Mouse (Mus musculus): ENCODE data around the gene Foxn3. TPM values are rescaled to one million over a fixed set of nuclear protein-coding genes. Genes with fewer than 3 reads are reported as not detected.

Foxn3 gene
- polyA plus RNA-seq, 1 experiment from 2014 or later = 95.8 TPM

GRCm38 (mm10) chr12:99363024-99363423, 200.4 kb downstream of the Foxn3 start:
- Histone ChIP-seq H3K4me1 (ENCODE audit: control insufficient read depth, insufficient read depth, low read length) (no peaks in the 10 kb centered on the region), H3K27ac (ENCODE audit: low read depth, low read length) (no peak overlapping the region), H3K9ac (replicated peaks; ENCODE audit: low read depth, low read length) (no peak overlapping the region), H3K36me3 (ENCODE audit: control insufficient read depth, insufficient read depth, low read length) (no peaks in the 10 kb centered on the region), H3K4me3 (ENCODE audit: low read depth, low read length) (no peak overlapping the region), H3K27me3 (ENCODE audit: control insufficient read depth, insufficient read depth, low read length) (no peaks in the 10 kb centered on the region), H3K4me2 (ENCODE audit: low read depth, low read length) (no peak overlapping the region), H3K9me3 (ENCODE audit: control insufficient read depth, low read length) (no peaks in the 10 kb centered on the region)
- 95% methylated on average over 6 of the region's 6 CpGs for WGBS
- ATAC-seq (ENCODE audit: low read depth) = no peak

- H3K27me3 ChIP-seq (ENCODE audit: control insufficient read depth, insufficient read depth, low read length) = no peaks in the 10 kb centered on the region
- H3K9ac ChIP-seq (replicated peaks; ENCODE audit: low read depth, low read length) = no peak overlapping the region
- no peaks in the 10 kb centered on the region for H3K4me1 ChIP-seq (ENCODE audit: control insufficient read depth, insufficient read depth, low read length)
- no peak for ATAC-seq (ENCODE audit: low read depth)
- no peak overlapping the region for H3K4me2 ChIP-seq (ENCODE audit: low read depth, low read length)
- no peaks in the 10 kb centered on the region for H3K9me3 ChIP-seq (ENCODE audit: control insufficient read depth, low read length)
- H3K4me3 ChIP-seq (ENCODE audit: low read depth, low read length) = no peak overlapping the region
- 70% methylated on average over 5 of the region's 5 CpGs for WGBS
- no peak overlapping the region for H3K27ac ChIP-seq (ENCODE audit: low read depth, low read length)
- no peaks in the 10 kb centered on the region for H3K36me3 ChIP-seq (ENCODE audit: control insufficient read depth, insufficient read depth, low read length)
Observed at GRCm38 (mm10) chr12:99361752-99362132, 201.6 kb downstream of the Foxn3 start.

- 56% methylated on average over 8 of the region's 8 CpGs for WGBS
- no peak for ATAC-seq (ENCODE audit: low read depth)
- Histone ChIP-seq H3K4me2 (ENCODE audit: low read depth, low read length) (no peak overlapping the region), H3K4me1 (ENCODE audit: control insufficient read depth, insufficient read depth, low read length) (no peaks in the 10 kb centered on the region), H3K4me3 (ENCODE audit: low read depth, low read length) (no peak overlapping the region), H3K9me3 (ENCODE audit: control insufficient read depth, low read length) (no peaks in the 10 kb centered on the region), H3K27ac (ENCODE audit: low read depth, low read length) (no peak overlapping the region), H3K27me3 (ENCODE audit: control insufficient read depth, insufficient read depth, low read length) (no peaks in the 10 kb centered on the region), H3K36me3 (ENCODE audit: control insufficient read depth, insufficient read depth, low read length) (no peaks in the 10 kb centered on the region), H3K9ac (replicated peaks; ENCODE audit: low read depth, low read length) (no peak overlapping the region)
Observed at GRCm38 (mm10) chr12:99360958-99361751, 202.2 kb downstream of the Foxn3 start.

- no peaks in the 10 kb centered on the region for H3K27me3 ChIP-seq (ENCODE audit: control insufficient read depth, insufficient read depth, low read length)
- no peaks in the 10 kb centered on the region for H3K36me3 ChIP-seq (ENCODE audit: control insufficient read depth, insufficient read depth, low read length)
- no peak overlapping the region for H3K4me2 ChIP-seq (ENCODE audit: low read depth, low read length)
- no peaks in the 10 kb centered on the region for H3K4me1 ChIP-seq (ENCODE audit: control insufficient read depth, insufficient read depth, low read length)
- H3K4me3 ChIP-seq (ENCODE audit: low read depth, low read length) = no peak overlapping the region
- H3K27ac ChIP-seq (ENCODE audit: low read depth, low read length) = no peak overlapping the region
- 75% methylated on average over 5 of the region's 5 CpGs for WGBS
- no peak for ATAC-seq (ENCODE audit: low read depth)
- H3K9me3 ChIP-seq (ENCODE audit: control insufficient read depth, low read length) = no peaks in the 10 kb centered on the region
- H3K9ac ChIP-seq (replicated peaks; ENCODE audit: low read depth, low read length) = no peak overlapping the region
Observed at GRCm38 (mm10) chr12:99358698-99359097, 204.7 kb downstream of the Foxn3 start.

GRCm38 (mm10) chr12:99356660-99357059, 206.7 kb downstream of the Foxn3 start:
- no peak for ATAC-seq (ENCODE audit: low read depth)
- H3K4me2 ChIP-seq (ENCODE audit: low read depth, low read length) = no peak overlapping the region
- H3K4me3 ChIP-seq (ENCODE audit: low read depth, low read length) = no peak overlapping the region
- H3K4me1 ChIP-seq (ENCODE audit: control insufficient read depth, insufficient read depth, low read length) = peaks cover 8% of the 10 kb centered on the region; the same call in 1 of the 2 replicates
- no peaks in the 10 kb centered on the region for H3K27me3 ChIP-seq (ENCODE audit: control insufficient read depth, insufficient read depth, low read length)
- H3K27ac ChIP-seq (ENCODE audit: low read depth, low read length) = no peak overlapping the region
- H3K9me3 ChIP-seq (ENCODE audit: control insufficient read depth, low read length) = no peaks in the 10 kb centered on the region
- 90% methylated on average over 8 of the region's 8 CpGs for WGBS
- no peak overlapping the region for H3K9ac ChIP-seq (replicated peaks; ENCODE audit: low read depth, low read length)
- no peaks in the 10 kb centered on the region for H3K36me3 ChIP-seq (ENCODE audit: control insufficient read depth, insufficient read depth, low read length)

GRCm38 (mm10) chr12:99353692-99354091, 209.7 kb downstream of the Foxn3 start:
- no peaks in the 10 kb centered on the region for H3K36me3 ChIP-seq (ENCODE audit: control insufficient read depth, insufficient read depth, low read length)
- ATAC-seq (ENCODE audit: low read depth) = no peak
- no peak overlapping the region for H3K4me3 ChIP-seq (ENCODE audit: low read depth, low read length)
- H3K4me1 ChIP-seq (ENCODE audit: control insufficient read depth, insufficient read depth, low read length) = peaks cover 20% of the 10 kb centered on the region
- no peak overlapping the region for H3K27ac ChIP-seq (ENCODE audit: low read depth, low read length)
- 90% methylated on average over 11 of the region's 11 CpGs for WGBS
- H3K9me3 ChIP-seq (ENCODE audit: control insufficient read depth, low read length) = no peaks in the 10 kb centered on the region
- H3K9ac ChIP-seq (replicated peaks; ENCODE audit: low read depth, low read length) = no peak overlapping the region
- no peak overlapping the region for H3K4me2 ChIP-seq (ENCODE audit: low read depth, low read length)
- no peaks in the 10 kb centered on the region for H3K27me3 ChIP-seq (ENCODE audit: control insufficient read depth, insufficient read depth, low read length)

- no peak overlapping the region for H3K9ac ChIP-seq (replicated peaks; ENCODE audit: low read depth, low read length)
- peaks cover 26% of the 10 kb centered on the region for H3K4me1 ChIP-seq (ENCODE audit: control insufficient read depth, insufficient read depth, low read length)
- H3K4me2 ChIP-seq (ENCODE audit: low read depth, low read length) = no peak overlapping the region
- H3K27ac ChIP-seq (ENCODE audit: low read depth, low read length) = no peak overlapping the region
- no peaks in the 10 kb centered on the region for H3K27me3 ChIP-seq (ENCODE audit: control insufficient read depth, insufficient read depth, low read length)
- ATAC-seq (ENCODE audit: low read depth) = no peak
- H3K9me3 ChIP-seq (ENCODE audit: control insufficient read depth, low read length) = no peaks in the 10 kb centered on the region
- H3K36me3 ChIP-seq (ENCODE audit: control insufficient read depth, insufficient read depth, low read length) = no peaks in the 10 kb centered on the region
- no peak overlapping the region for H3K4me3 ChIP-seq (ENCODE audit: low read depth, low read length)
- WGBS = 59% methylated on average over 6 of the region's 6 CpGs
Observed at GRCm38 (mm10) chr12:99352583-99352982, 210.8 kb downstream of the Foxn3 start.

- Histone ChIP-seq H3K4me2 (ENCODE audit: low read depth, low read length) (no peak overlapping the region), H3K4me1 (ENCODE audit: control insufficient read depth, insufficient read depth, low read length) (peaks cover 26% of the 10 kb centered on the region), H3K27ac (ENCODE audit: low read depth, low read length) (no peak overlapping the region), H3K36me3 (ENCODE audit: control insufficient read depth, insufficient read depth, low read length) (no peaks in the 10 kb centered on the region), H3K27me3 (ENCODE audit: control insufficient read depth, insufficient read depth, low read length) (no peaks in the 10 kb centered on the region), H3K4me3 (ENCODE audit: low read depth, low read length) (no peak overlapping the region), H3K9ac (replicated peaks; ENCODE audit: low read depth, low read length) (no peak overlapping the region), H3K9me3 (ENCODE audit: control insufficient read depth, low read length) (no peaks in the 10 kb centered on the region)
- ATAC-seq (ENCODE audit: low read depth) = no peak
- WGBS = 74% methylated on average over 7 of the region's 7 CpGs
Observed at GRCm38 (mm10) chr12:99352136-99352535, 211.2 kb downstream of the Foxn3 start.

- H3K36me3 ChIP-seq (ENCODE audit: control insufficient read depth, insufficient read depth, low read length) = no peaks in the 10 kb centered on the region
- no peaks in the 10 kb centered on the region for H3K9me3 ChIP-seq (ENCODE audit: control insufficient read depth, low read length)
- no peaks in the 10 kb centered on the region for H3K27me3 ChIP-seq (ENCODE audit: control insufficient read depth, insufficient read depth, low read length)
- H3K9ac ChIP-seq (replicated peaks; ENCODE audit: low read depth, low read length) = no peak overlapping the region
- H3K4me2 ChIP-seq (ENCODE audit: low read depth, low read length) = no peak overlapping the region
- ATAC-seq (ENCODE audit: low read depth) = no peak
- peaks cover 26% of the 10 kb centered on the region for H3K4me1 ChIP-seq (ENCODE audit: control insufficient read depth, insufficient read depth, low read length)
- 19% methylated on average over 9 of the region's 9 CpGs for WGBS
- H3K4me3 ChIP-seq (ENCODE audit: low read depth, low read length) = no peak overlapping the region
- no peak overlapping the region for H3K27ac ChIP-seq (ENCODE audit: low read depth, low read length)
Observed at GRCm38 (mm10) chr12:99351731-99352130, 211.7 kb downstream of the Foxn3 start.
